Mouse (Mus musculus) erythroblast, embryonic 14.5 days (primary cell): ENCODE measurements at regions not wholly inside any gene's neighbourhood (a gene's known extent, or its start where the extent isn't known, plus 50 kb on each side); places are given as distances from the start of the nearest gene placed in this dataset.

Experiments used
- GATA1 ChIP-seq: IDR thresholded peaks from 2 replicates; pipeline ENCODE4 v1.6.1; 2012; ENCODE audit warnings: low read length, inconsistent platforms, mixed read lengths
- TAL1 ChIP-seq: IDR thresholded peaks from 3 replicates; pipeline ENCODE4 v1.6.1; 2012; ENCODE audit warnings: low read length, inconsistent platforms, mixed read lengths

DNA sequence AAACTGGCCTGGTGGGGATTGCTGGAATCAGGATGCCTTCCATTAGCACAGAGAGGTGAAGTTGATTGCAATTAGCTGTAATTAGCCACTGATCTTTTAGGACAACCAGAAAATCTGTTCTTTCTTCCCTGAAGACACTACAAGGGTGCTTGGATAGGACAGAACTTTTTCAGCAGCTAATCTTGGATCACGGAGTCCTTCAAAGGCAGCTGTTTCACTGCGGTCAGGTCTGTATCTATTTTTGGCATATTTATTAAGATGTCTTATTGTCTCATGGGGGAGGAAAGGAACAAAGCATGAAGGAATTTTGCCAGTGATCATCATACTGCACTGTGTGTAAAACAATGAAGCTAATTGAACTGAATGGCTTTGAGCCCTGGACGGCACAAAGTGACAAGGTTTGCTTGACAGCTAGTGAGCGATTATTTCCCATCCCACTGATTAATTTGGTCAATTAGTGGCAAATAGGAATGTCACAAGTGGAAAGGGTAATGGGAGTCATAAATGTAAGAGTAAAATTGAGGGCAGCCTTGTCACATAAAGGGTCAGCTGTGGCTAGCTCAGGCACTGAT lies 395.8 kb upstream of the Nr5a2 start:
- TF ChIP-seq GATA1: no peak
- no peak for TF ChIP-seq TAL1
